Mouse (Mus musculus) kidney, embryonic 14.5 days (tissue): ENCODE results near the gene AC124502.3. TPM values are rescaled to one million over a fixed set of nuclear protein-coding genes. Genes with fewer than 3 reads are reported as not detected.

Source experiments
- ATAC-seq: fragments of 200-750 bp; cut with Nextera tagmentation; 2 replicates; pipeline ENCODE4 v1.8.0; 2017; ENCODE audit warnings: moderate number of reproducible peaks, mild to moderate bottlenecking, moderate TSS enrichment, moderate library complexity; ENCODE audit not compliant: low FRiP score, low TSS enrichment
- H3K27ac ChIP-seq: fragments of 300-500 bp; sonication (generic); 2 replicates; pipeline ENCODE4 v1.5.1; 2014; ENCODE audit warnings: low read depth, mild to moderate bottlenecking, low read length, moderate library complexity, mixed read lengths
- H3K27me3 ChIP-seq: fragments of 300-500 bp; sonication (generic); 2 replicates; pipeline ENCODE4 v1.6.1; 2014; ENCODE audit warnings: mild to moderate bottlenecking, low read length; ENCODE audit not compliant: control insufficient read depth, insufficient read depth
- H3K36me3 ChIP-seq: fragments of 300-500 bp; sonication (generic); 2 replicates; pipeline ENCODE4 v1.6.1; 2014; ENCODE audit warnings: low read length, mixed read lengths; ENCODE audit not compliant: control insufficient read depth, insufficient read depth
- H3K4me1 ChIP-seq: fragments of 300-500 bp; sonication (generic); 2 replicates; pipeline ENCODE4 v1.6.1; 2014; ENCODE audit warnings: low read length, mixed read lengths; ENCODE audit not compliant: control insufficient read depth, insufficient read depth
- H3K4me2 ChIP-seq: fragments of 300-500 bp; sonication (generic); replicated peaks from 2 replicates; pipeline ENCODE4 v1.6.1; 2014; ENCODE audit warnings: low read depth, mild to moderate bottlenecking, low read length
- H3K4me3 ChIP-seq: fragments of 300-500 bp; sonication (generic); 2 replicates; pipeline ENCODE4 v1.5.1; 2014; ENCODE audit warnings: mild to moderate bottlenecking, low read length
- H3K9ac ChIP-seq: fragments of 300-500 bp; sonication (generic); 2 replicates; pipeline ENCODE4 v1.6.1; 2014; ENCODE audit warnings: low read depth, mild to moderate bottlenecking, low read length, moderate library complexity
- H3K9me3 ChIP-seq: fragments of 300-500 bp; sonication (generic); 2 replicates; pipeline ENCODE4 v1.6.1; 2016; ENCODE audit warnings: low read length; ENCODE audit not compliant: control insufficient read depth
- WGBS: fragments of 180-500 bp; shearing (Covaris S2); extraction: QIAGEN DNeasy Blood & Tissue Kit; methylation state at CpG from one replicate; pipeline ENCODE4 v1.1.7; 2014; 5-methylcytosine and 5-hydroxymethylcytosine counted together
- polyA plus RNA-seq: library from polyadenylated mRNA; unstranded; fragments of >200 nt; fragmentation: Nextera tagmentation; extraction: Ambion mirVana; gene quantifications from 2 replicates; pipeline ENCODE4 v1.2.1, GENCODE M21; 2014

The AC124502.3 gene
- polyA plus RNA-seq, 1 experiment from 2014 or later = 1.5 TPM

GRCm38 (mm10) chr19:5069978-5070377, 31.3 kb downstream of the AC124502.3 start:
- H3K27ac ChIP-seq = peak overlapping the region; percentile 42; the same call in 1 of the 2 replicates

GRCm38 (mm10) chr19:5071077-5071476, 32.4 kb downstream of the AC124502.3 start:
- peak overlapping the region; percentile 82 for H3K27ac ChIP-seq
- 12% methylated on average over 11 of the region's 11 CpGs for WGBS
- no peak for ATAC-seq
- peak overlapping the region; percentile 51 for H3K9ac ChIP-seq
- H3K4me3 ChIP-seq = peak overlapping the region; percentile 46
- no peaks in the 10 kb centered on the region for H3K9me3 ChIP-seq
- peaks cover 37% of the 10 kb centered on the region for H3K4me1 ChIP-seq
- H3K27me3 ChIP-seq = peaks cover 12% of the 10 kb centered on the region
- peak overlapping the region; percentile 52 for H3K4me2 ChIP-seq
- no peaks in the 10 kb centered on the region for H3K36me3 ChIP-seq

More at GRCm38 (mm10) chr19:5069978-5070377, 31.3 kb downstream of the AC124502.3 start:
- peak overlapping the region; percentile 51; the same call in 1 of the 2 replicates for H3K9ac ChIP-seq
- peak overlapping the region; percentile 46 for H3K4me3 ChIP-seq
- 82% methylated on average over 7 of the region's 7 CpGs for WGBS
- ATAC-seq = no peak
- peaks cover 45% of the 10 kb centered on the region for H3K4me1 ChIP-seq
- no peaks in the 10 kb centered on the region for H3K9me3 ChIP-seq
- H3K27me3 ChIP-seq = peaks cover 9% of the 10 kb centered on the region
- no peaks in the 10 kb centered on the region for H3K36me3 ChIP-seq
- H3K4me2 ChIP-seq = peak overlapping the region; percentile 52

GRCm38 (mm10) chr19:5071545-5072369, 33.1 kb downstream of the AC124502.3 start:
- ATAC-seq = peak; percentile 84
- no peaks in the 10 kb centered on the region for H3K9me3 ChIP-seq
- H3K4me2 ChIP-seq = peak overlapping the region; percentile 52
- H3K36me3 ChIP-seq = no peaks in the 10 kb centered on the region
- peak overlapping the region; percentile 46 for H3K4me3 ChIP-seq
- H3K4me1 ChIP-seq = peaks cover 37% of the 10 kb centered on the region
- H3K27ac ChIP-seq = peak overlapping the region; percentile 82
- WGBS = 2% methylated on average over 40 of the region's 40 CpGs
- H3K27me3 ChIP-seq = peaks cover 12% of the 10 kb centered on the region
- H3K9ac ChIP-seq = peak overlapping the region; percentile 51

GRCm38 (mm10) chr19:5072389-5073019, 33.8 kb downstream of the AC124502.3 start:
- no peaks in the 10 kb centered on the region for H3K9me3 ChIP-seq
- peak overlapping the region; percentile 64 for H3K27ac ChIP-seq
- H3K27me3 ChIP-seq = peaks cover 12% of the 10 kb centered on the region
- peak overlapping the region; percentile 51; the same call in 1 of the 2 replicates for H3K9ac ChIP-seq
- 2% methylated on average over 20 of the region's 20 CpGs for WGBS
- peak overlapping the region; percentile 52 for H3K4me2 ChIP-seq
- peak overlapping the region; percentile 46 for H3K4me3 ChIP-seq
- H3K4me1 ChIP-seq = peaks cover 29% of the 10 kb centered on the region
- ATAC-seq = peak; percentile 24
- H3K36me3 ChIP-seq = no peaks in the 10 kb centered on the region

GRCm38 (mm10) chr19:5073028-5073427, 34.3 kb downstream of the AC124502.3 start:
- peak overlapping the region; percentile 64 for H3K27ac ChIP-seq
- 1% methylated on average over 15 of the region's 15 CpGs for WGBS
- H3K4me3 ChIP-seq = peak overlapping the region; percentile 46
- H3K9me3 ChIP-seq = no peaks in the 10 kb centered on the region
- ATAC-seq = peak; percentile 21; the same call in 1 of the 2 replicates
- peaks cover 12% of the 10 kb centered on the region for H3K27me3 ChIP-seq
- H3K36me3 ChIP-seq = no peaks in the 10 kb centered on the region
- H3K9ac ChIP-seq = no peak overlapping the region; the same call in 1 of the 2 replicates
- peaks cover 26% of the 10 kb centered on the region for H3K4me1 ChIP-seq
- H3K4me2 ChIP-seq = peak overlapping the region; percentile 52

GRCm38 (mm10) chr19:5073518-5073917, 34.8 kb downstream of the AC124502.3 start:
- no peak overlapping the region for H3K27ac ChIP-seq
- no peaks in the 10 kb centered on the region for H3K9me3 ChIP-seq
- H3K27me3 ChIP-seq = peaks cover 8% of the 10 kb centered on the region
- H3K36me3 ChIP-seq = no peaks in the 10 kb centered on the region
- H3K4me2 ChIP-seq = no peak overlapping the region
- H3K9ac ChIP-seq = 0 out of 2 replicates have a peak overlapping the region, but pooled peaks have one; percentile 14
- ATAC-seq = no peak
- no peak overlapping the region for H3K4me3 ChIP-seq
- H3K4me1 ChIP-seq = peaks cover 22% of the 10 kb centered on the region
- WGBS = 38% methylated on average over 5 of the region's 5 CpGs

- 100% methylated on average over 1 of the region's 1 CpGs for WGBS
- Histone ChIP-seq H3K36me3 (no peaks in the 10 kb centered on the region), H3K4me3 (no peak overlapping the region), H3K27ac (no peak overlapping the region), H3K4me1 (no peaks in the 10 kb centered on the region), H3K4me2 (no peak overlapping the region), H3K9me3 (no peaks in the 10 kb centered on the region), H3K9ac (no peak overlapping the region), H3K27me3 (peaks cover 49% of the 10 kb centered on the region)
- no peak for ATAC-seq
Observed at GRCm38 (mm10) chr19:5079279-5079678, 40.6 kb downstream of the AC124502.3 start.

GRCm38 (mm10) chr19:5082005-5082404, 43.3 kb downstream of the AC124502.3 start:
- WGBS = 72% methylated on average over 15 of the region's 18 CpGs
- 0 out of 2 replicates have a peak, but pooled peaks cover 3% of the 10 kb centered on the region for H3K4me1 ChIP-seq
- H3K4me2 ChIP-seq = no peak overlapping the region
- no peak for ATAC-seq
- peaks cover 67% of the 10 kb centered on the region for H3K27me3 ChIP-seq
- no peaks in the 10 kb centered on the region for H3K36me3 ChIP-seq
- H3K9ac ChIP-seq = no peak overlapping the region
- no peaks in the 10 kb centered on the region for H3K9me3 ChIP-seq
- H3K4me3 ChIP-seq = no peak overlapping the region
- H3K27ac ChIP-seq = no peak overlapping the region
